Mouse (Mus musculus): ENCODE data around the gene Musk.
"Not testable (repeated sequence)": the region's sequence is repeated elsewhere in the genome, so short reads cannot be mapped to it uniquely, and the experiment has no call there.

Gene Musk

GRCm38 (mm10) chr4:58285687-58286086, at the start of gene Musk:
TSS of gene Musk (plus strand) at chr4:58285960.
- DNase-seq (ENCODE audit: low spot score) = no peak

- DNase-seq (ENCODE audit: low spot score) = no peak
Measured at GRCm38 (mm10) chr4:58240416-58240815, 45.3 kb upstream of the Musk start.

- DNase-seq (ENCODE audit: low spot score) = no peak
Measured at GRCm38 (mm10) chr4:58245544-58245943, 40.2 kb upstream of the Musk start.

GRCm38 (mm10) chr4:58252381-58252780, 33.4 kb upstream of the Musk start:
- DNase-seq (ENCODE audit: low spot score) = no peak

GRCm38 (mm10) chr4:58253410-58253809, 32.4 kb upstream of the Musk start:
- peak; percentile 25 for DNase-seq (ENCODE audit: low spot score)

- DNase-seq (ENCODE audit: low spot score) = not testable (repeated sequence)
Measured at GRCm38 (mm10) chr4:58260767-58261166, 25.0 kb upstream of the Musk start.

- peak; percentile 18 for DNase-seq (ENCODE audit: low spot score)
Measured at GRCm38 (mm10) chr4:58266294-58266693, 19.5 kb upstream of the Musk start.

GRCm38 (mm10) chr4:58268897-58269542, 16.7 kb upstream of the Musk start:
- DNase-seq (ENCODE audit: low spot score) = no peak

GRCm38 (mm10) chr4:58269961-58270360, 15.8 kb upstream of the Musk start:
- no peak for DNase-seq (ENCODE audit: low spot score)

- no peak for DNase-seq (ENCODE audit: low spot score)
Measured at GRCm38 (mm10) chr4:58270956-58271355, 14.8 kb upstream of the Musk start.

GRCm38 (mm10) chr4:58271504-58272162, 14.1 kb upstream of the Musk start:
- no peak for DNase-seq (ENCODE audit: low spot score)

GRCm38 (mm10) chr4:58275261-58275895, 10.4 kb upstream of the Musk start:
- no peak for DNase-seq (ENCODE audit: low spot score)

- DNase-seq (ENCODE audit: low spot score) = peak; percentile 13
Measured at GRCm38 (mm10) chr4:58278368-58278767, 7.4 kb upstream of the Musk start.

GRCm38 (mm10) chr4:58280121-58280520, 5.6 kb upstream of the Musk start:
- no peak for DNase-seq (ENCODE audit: low spot score)

GRCm38 (mm10) chr4:58286368-58287090, 769 bp downstream of the Musk start:
- no peak for DNase-seq (ENCODE audit: low spot score)

GRCm38 (mm10) chr4:58288753-58289152, 3.0 kb downstream of the Musk start:
- no peak for DNase-seq (ENCODE audit: low spot score)

GRCm38 (mm10) chr4:58291828-58292227, 6.1 kb downstream of the Musk start:
- DNase-seq (ENCODE audit: low spot score) = no peak

GRCm38 (mm10) chr4:58293099-58293498, 7.3 kb downstream of the Musk start:
- DNase-seq (ENCODE audit: low spot score) = no peak

- no peak for DNase-seq (ENCODE audit: low spot score)
Measured at GRCm38 (mm10) chr4:58303862-58304261, 18.1 kb downstream of the Musk start.

- DNase-seq (ENCODE audit: low spot score) = no peak
Measured at GRCm38 (mm10) chr4:58304564-58304963, 18.8 kb downstream of the Musk start.

GRCm38 (mm10) chr4:58307421-58307820, 21.7 kb downstream of the Musk start:
- no peak for DNase-seq (ENCODE audit: low spot score)

- no peak for DNase-seq (ENCODE audit: low spot score)
Measured at GRCm38 (mm10) chr4:58313344-58313743, 27.6 kb downstream of the Musk start.

Measured in ovary, postnatal 14 days (tissue).